ENCODE assay signal across 13 mouse cellular contexts in genomic region chr17:86232248-86232647, GRCm38 (mm10).
DNase-seq lines count a peak whose midpoint lies in the region; ATAC-seq and TF ChIP-seq lines count a peak whose summit lies in the region.
"Had no signal": no experiment of that assay in that cellular context is flagged by ENCODE, and none has a peak within 500 bp of the region (broad histone marks: within the 10 kb centered on the region; RNA-seq: fewer than 3 reads in every experiment).

No protein-coding gene starts in this region.

- no peak for ATAC-seq in heart, embryonic 13.5 days (ENCODE audit: extremely low read depth, insufficient number of reproducible peaks, low FRiP score, low TSS enrichment)
- no peak for ATAC-seq in midbrain, embryonic 11.5 days (ENCODE audit: low FRiP score)
- no peak for ATAC-seq in forebrain, postnatal 0 days
- peak; percentile 38 for ATAC-seq in monocyte, adult 5-6 weeks (replicated peaks; ENCODE audit: insufficient number of reproducible peaks, low FRiP score, low TSS enrichment, poor library complexity, severe bottlenecking)
- ATAC-seq in kidney, embryonic 16.5 days (ENCODE audit: low FRiP score, low TSS enrichment), result no peak
- ATAC-seq in CD4-positive, CD25-positive, alpha-beta regulatory T cell, adult 4 months, result no peak
- ATAC-seq: inflammation-experienced regulatory T-cells, adult 6 months had no signal

- 85% methylated on average over 4 of the region's 4 CpGs for WGBS in heart, embryonic 13.5 days
- WGBS in midbrain, embryonic 11.5 days, result 88% methylated on average over 4 of the region's 4 CpGs
- 95% methylated on average over 4 of the region's 4 CpGs for WGBS in midbrain, embryonic 10.5 days
- WGBS in forebrain, postnatal 0 days, result 72% methylated on average over 4 of the region's 4 CpGs
- 85% methylated on average over 4 of the region's 4 CpGs for WGBS in kidney, embryonic 16.5 days

- no peaks in the 10 kb centered on the region for H3K9me3 ChIP-seq in heart, embryonic 13.5 days
- no peaks in the 10 kb centered on the region for H3K9me3 ChIP-seq in midbrain, embryonic 11.5 days (ENCODE audit: control insufficient read depth, low read length)
- no peaks in the 10 kb centered on the region; the same call in 1 of the 2 replicates for H3K9me3 ChIP-seq in midbrain, embryonic 10.5 days (replicated peaks)
- H3K9me3 ChIP-seq in forebrain, postnatal 0 days (ENCODE audit: low read length), result no peaks in the 10 kb centered on the region
- no peaks in the 10 kb centered on the region; the same call in 1 of the 2 replicates for H3K9me3 ChIP-seq in kidney, embryonic 16.5 days (ENCODE audit: low read length)

- 0 out of 2 replicates have a peak overlapping the region, but pooled peaks have one; percentile 17 for H3K9ac ChIP-seq in heart, embryonic 13.5 days
- H3K9ac ChIP-seq in midbrain, embryonic 11.5 days (ENCODE audit: low read length), result no peak overlapping the region
- no peak overlapping the region for H3K9ac ChIP-seq in forebrain, postnatal 0 days
- no peak overlapping the region for H3K9ac ChIP-seq in kidney, embryonic 16.5 days (replicated peaks; ENCODE audit: low read length)
- H3K9ac ChIP-seq: embryonic facial prominence, embryonic 12.5 days had no signal

- peaks cover 38% of the 10 kb centered on the region for H3K4me1 ChIP-seq in heart, embryonic 13.5 days
- no peaks in the 10 kb centered on the region for H3K4me1 ChIP-seq in midbrain, embryonic 11.5 days (ENCODE audit: control insufficient read depth, insufficient read depth, low read length)
- no peaks in the 10 kb centered on the region for H3K4me1 ChIP-seq in midbrain, embryonic 10.5 days
- peaks cover 21% of the 10 kb centered on the region for H3K4me1 ChIP-seq in forebrain, postnatal 0 days (ENCODE audit: insufficient read depth)
- H3K4me1 ChIP-seq in kidney, embryonic 16.5 days (ENCODE audit: insufficient read depth, low read length), result peaks cover 4% of the 10 kb centered on the region; the same call in 1 of the 2 replicates
- H3K4me1 ChIP-seq: embryonic facial prominence, embryonic 12.5 days had no signal

- no peaks in the 10 kb centered on the region for H3K27me3 ChIP-seq in heart, embryonic 13.5 days (replicated peaks)
- H3K27me3 ChIP-seq in midbrain, embryonic 11.5 days (ENCODE audit: control insufficient read depth, insufficient read depth, low read length), result no peaks in the 10 kb centered on the region
- H3K27me3 ChIP-seq in midbrain, embryonic 10.5 days (ENCODE audit: low read depth, poor library complexity, severe bottlenecking), result no peaks in the 10 kb centered on the region
- H3K27me3 ChIP-seq in forebrain, postnatal 0 days (ENCODE audit: insufficient read depth, low read length), result no peaks in the 10 kb centered on the region
- H3K27me3 ChIP-seq in kidney, embryonic 16.5 days (ENCODE audit: insufficient read depth, low read length), result no peaks in the 10 kb centered on the region
- H3K27me3 ChIP-seq: embryonic facial prominence, embryonic 12.5 days had no signal

- intact Hi-C loops in heart, postnatal 14 days (cut with DNase I), result no loop called here

- DNase-seq in heart, postnatal 14 days, result no peak
- peak; percentile 56 for DNase-seq in midbrain, embryonic 11.5 days (ENCODE audit: low spot score, missing footprints)
- no peak for DNase-seq in midbrain, embryonic 10.5 days (ENCODE audit: low spot score)
- DNase-seq in forebrain, postnatal 0 days, result no peak
- DNase-seq: right cerebral cortex, adult 18-20 months; thymus, postnatal 14 days had no signal

- H3K36me3 ChIP-seq in heart, embryonic 13.5 days, result no peaks in the 10 kb centered on the region
- H3K36me3 ChIP-seq in midbrain, embryonic 11.5 days (ENCODE audit: control insufficient read depth, insufficient read depth, low read length), result no peaks in the 10 kb centered on the region
- H3K36me3 ChIP-seq in midbrain, embryonic 10.5 days, result no peaks in the 10 kb centered on the region
- H3K36me3 ChIP-seq in forebrain, postnatal 0 days (ENCODE audit: insufficient read depth), result no peaks in the 10 kb centered on the region
- no peaks in the 10 kb centered on the region for H3K36me3 ChIP-seq in kidney, embryonic 16.5 days (ENCODE audit: insufficient read depth, low read length)
- H3K36me3 ChIP-seq: embryonic facial prominence, embryonic 12.5 days had no signal

- TF ChIP-seq CTCF in forebrain, postnatal 0 days (IDR thresholded peaks at IDR 0.05; ENCODE audit: low read depth), result no peak

- H3K27ac ChIP-seq in heart, embryonic 13.5 days (replicated peaks), result peak overlapping the region; percentile 40
- H3K27ac ChIP-seq in midbrain, embryonic 11.5 days (ENCODE audit: low read depth, low read length), result no peak overlapping the region
- no peak overlapping the region for H3K27ac ChIP-seq in midbrain, embryonic 10.5 days (replicated peaks)
- H3K27ac ChIP-seq in forebrain, postnatal 0 days (ENCODE audit: low read depth, low read length), result peak overlapping the region; percentile 21; the same call in 1 of the 2 replicates
- no peak overlapping the region for H3K27ac ChIP-seq in kidney, embryonic 16.5 days (ENCODE audit: low read length)
- H3K27ac ChIP-seq: embryonic facial prominence, embryonic 12.5 days had no signal

- H3K4me2 ChIP-seq in heart, embryonic 13.5 days, result no peak overlapping the region
- no peak overlapping the region for H3K4me2 ChIP-seq in midbrain, embryonic 11.5 days
- no peak overlapping the region for H3K4me2 ChIP-seq in forebrain, postnatal 0 days (ENCODE audit: low read depth)
- no peak overlapping the region for H3K4me2 ChIP-seq in kidney, embryonic 16.5 days (replicated peaks; ENCODE audit: low read depth, low read length)
- H3K4me2 ChIP-seq: embryonic facial prominence, embryonic 12.5 days; liver, embryonic 11.5 days had no signal

- no peak overlapping the region for H3K4me3 ChIP-seq in heart, embryonic 13.5 days
- H3K4me3 ChIP-seq in midbrain, embryonic 11.5 days (ENCODE audit: low read depth, low read length), result no peak overlapping the region
- no peak overlapping the region for H3K4me3 ChIP-seq in midbrain, embryonic 10.5 days
- H3K4me3 ChIP-seq in forebrain, postnatal 0 days (ENCODE audit: low read depth, low read length), result no peak overlapping the region
- no peak overlapping the region for H3K4me3 ChIP-seq in kidney, embryonic 16.5 days (ENCODE audit: low read length)
- H3K4me3 ChIP-seq: embryonic facial prominence, embryonic 12.5 days had no signal

Comparison
In these comparisons a context has a peak if more than half of its experiments do, and no peak if none do; other contexts are left out.
1. H3K27ac ChIP-seq: peak in heart, embryonic 13.5 days (single experiment) and forebrain, postnatal 0 days (single experiment); none in midbrain, embryonic 11.5 days (single experiment), midbrain, embryonic 10.5 days (single experiment) and kidney, embryonic 16.5 days (single experiment).